Mouse (Mus musculus) hindbrain, embryonic 12.5 days (tissue): ENCODE measurements around the gene Cldn3. TPM values are rescaled to one million over a fixed set of nuclear protein-coding genes. Genes with fewer than 3 reads are reported as not detected.
"Not testable (repeated sequence)": the region's sequence is repeated elsewhere in the genome, so short reads cannot be mapped to it uniquely, and the experiment has no call there.

Source experiments
- ATAC-seq: fragments of 200-750 bp; cut with Nextera tagmentation; 2 replicates; pipeline ENCODE4 v1.8.0; 2017; ENCODE audit warnings: moderate TSS enrichment; ENCODE audit not compliant: low FRiP score
- H3K27ac ChIP-seq: fragments of 300-500 bp; sonication (generic); 2 replicates; pipeline ENCODE4 v1.5.1; 2016; ENCODE audit warnings: mild to moderate bottlenecking
- H3K27me3 ChIP-seq: fragments of 300-500 bp; sonication (generic); 2 replicates; pipeline ENCODE4 v1.6.1; 2016; ENCODE audit warnings: mild to moderate bottlenecking
- H3K36me3 ChIP-seq: fragments of 300-500 bp; sonication (generic); 2 replicates; pipeline ENCODE4 v1.6.1; 2016; ENCODE audit warnings: mild to moderate bottlenecking
- H3K4me1 ChIP-seq: fragments of 300-500 bp; sonication (generic); 2 replicates; pipeline ENCODE4 v1.6.1; 2016
- H3K4me2 ChIP-seq: fragments of 300-500 bp; sonication (generic); replicated peaks from 2 replicates; pipeline ENCODE4 v1.6.1; 2016; ENCODE audit warnings: mild to moderate bottlenecking
- H3K4me3 ChIP-seq: fragments of 300-500 bp; sonication (generic); 2 replicates; pipeline ENCODE4 v1.5.1; 2016; ENCODE audit warnings: mild to moderate bottlenecking
- H3K9ac ChIP-seq: fragments of 300-500 bp; sonication (generic); 2 replicates; pipeline ENCODE4 v1.6.1; 2016; ENCODE audit warnings: mild to moderate bottlenecking, moderate library complexity
- H3K9me3 ChIP-seq: fragments of 300-500 bp; sonication (generic); replicated peaks from 2 replicates; pipeline ENCODE4 v1.6.1; 2016; ENCODE audit warnings: mild to moderate bottlenecking
- WGBS: fragments of 180-500 bp; shearing (Covaris S2); methylation state at CpG from one replicate; pipeline ENCODE4 v1.1.7; 2016; 5-methylcytosine and 5-hydroxymethylcytosine counted together
- polyA plus RNA-seq: library from polyadenylated mRNA; unstranded; fragments of >200 nt; fragmentation: Nextera tagmentation; extraction: Ambion mirVana; gene quantifications from 2 replicates; pipeline ENCODE4 v1.2.1, GENCODE M21; 2016

The Cldn3 gene
- polyA plus RNA-seq, 1 experiment from 2014 or later = 18.3 TPM

DNA sequence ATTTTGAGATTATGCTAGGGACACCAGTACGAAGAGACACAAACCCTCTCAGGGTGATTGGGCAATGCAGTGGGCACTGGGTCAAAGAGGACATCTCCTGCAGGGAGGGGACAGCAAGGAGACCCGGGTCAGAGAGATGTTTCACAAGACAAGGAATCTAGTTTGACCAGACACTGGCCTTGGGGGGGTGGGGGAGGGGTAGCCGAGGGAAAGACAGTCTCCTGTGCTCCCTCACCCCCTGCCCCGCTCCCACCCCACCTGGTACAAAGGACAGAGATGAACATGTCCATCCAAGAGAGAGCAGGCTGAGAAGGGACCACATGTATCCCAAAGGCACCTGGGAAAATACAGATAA is 38.0 kb upstream of the Cldn3 start:
- no peak for ATAC-seq
- H3K4me2 ChIP-seq = no peak overlapping the region
- no peaks in the 10 kb centered on the region for H3K9me3 ChIP-seq
- peaks cover 41% of the 10 kb centered on the region for H3K27me3 ChIP-seq
- WGBS = 60% methylated on average over 4 of the region's 4 CpGs
- H3K27ac ChIP-seq = no peak overlapping the region
- H3K36me3 ChIP-seq = no peaks in the 10 kb centered on the region
- no peak overlapping the region for H3K9ac ChIP-seq
- H3K4me3 ChIP-seq = no peak overlapping the region
- H3K4me1 ChIP-seq = peaks cover 9% of the 10 kb centered on the region

DNA sequence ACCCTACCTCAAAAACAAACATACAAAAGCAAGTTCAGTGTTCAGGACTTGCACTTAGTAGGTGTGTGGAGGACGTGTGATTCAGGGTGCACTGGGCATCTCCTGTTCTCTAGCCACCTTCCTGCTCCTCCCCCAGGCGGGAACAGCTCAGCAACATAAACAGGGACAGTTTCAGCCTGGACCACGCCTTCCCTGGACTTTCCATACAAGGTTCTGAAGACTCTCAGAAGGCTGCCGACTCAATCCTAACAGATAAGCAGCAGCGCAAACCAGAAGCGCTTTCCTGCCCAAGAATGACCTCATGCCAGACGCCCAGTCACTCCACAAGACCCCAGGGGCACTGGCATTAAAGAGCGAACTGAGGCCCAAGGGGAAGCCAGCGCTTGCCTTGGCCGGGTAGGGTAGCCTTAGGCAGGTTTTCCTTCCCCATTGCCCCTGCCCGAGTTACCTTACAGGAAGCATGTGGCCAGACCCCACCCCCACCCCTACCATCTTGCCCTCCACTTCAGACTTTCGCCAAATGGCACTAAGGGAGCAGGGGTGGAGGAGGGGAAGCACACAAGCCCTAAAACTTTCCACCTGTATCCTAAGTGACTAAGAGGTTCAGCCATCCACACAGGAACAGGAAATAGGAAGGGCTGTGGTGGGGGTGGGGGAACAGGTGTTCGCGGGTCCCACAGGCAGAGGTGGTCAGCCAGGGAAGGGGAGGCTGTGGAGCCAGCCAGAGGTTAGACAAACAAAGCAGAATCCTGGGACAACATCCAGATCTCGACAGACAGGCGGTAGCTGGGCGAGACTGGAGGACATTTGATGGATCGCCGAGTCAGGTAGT is 34.7 kb upstream of the Cldn3 start:
- Histone ChIP-seq H3K4me3 (no peak overlapping the region), H3K9me3 (no peaks in the 10 kb centered on the region), H3K27ac (no peak overlapping the region), H3K4me2 (no peak overlapping the region), H3K9ac (no peak overlapping the region), H3K27me3 (peaks cover 20% of the 10 kb centered on the region), H3K4me1 (peaks cover 5% of the 10 kb centered on the region), H3K36me3 (no peaks in the 10 kb centered on the region)
- no peak for ATAC-seq
- 38% methylated on average over 19 of the region's 19 CpGs for WGBS

DNA sequence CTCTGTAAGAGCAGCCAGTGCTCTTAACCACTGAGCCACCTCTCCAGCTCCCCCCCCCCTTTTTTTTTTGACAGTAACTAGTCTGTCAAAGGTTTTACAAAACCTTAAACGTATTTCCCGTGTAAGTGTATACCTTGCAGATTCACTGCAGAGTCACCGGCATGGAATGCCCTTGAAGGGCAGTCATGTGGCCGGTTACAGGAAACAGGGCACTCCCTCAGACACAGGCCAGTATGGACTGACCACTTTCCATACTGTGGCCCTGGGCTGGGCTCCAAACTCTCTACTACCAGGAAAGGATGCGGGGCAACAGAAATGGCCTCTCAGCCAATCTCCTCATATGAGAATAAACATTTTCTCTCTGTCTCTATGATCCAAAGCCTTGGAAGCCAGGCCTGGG is 30.5 kb upstream of the Cldn3 start:
- Histone ChIP-seq H3K9ac (no peak overlapping the region), H3K9me3 (no peaks in the 10 kb centered on the region), H3K4me3 (no peak overlapping the region), H3K4me2 (no peak overlapping the region), H3K4me1 (no peaks in the 10 kb centered on the region; the same call in 1 of the 2 replicates), H3K27ac (no peak overlapping the region), H3K36me3 (no peaks in the 10 kb centered on the region), H3K27me3 (no peaks in the 10 kb centered on the region)
- 77% methylated on average over 5 of the region's 5 CpGs for WGBS
- ATAC-seq = no peak

DNA sequence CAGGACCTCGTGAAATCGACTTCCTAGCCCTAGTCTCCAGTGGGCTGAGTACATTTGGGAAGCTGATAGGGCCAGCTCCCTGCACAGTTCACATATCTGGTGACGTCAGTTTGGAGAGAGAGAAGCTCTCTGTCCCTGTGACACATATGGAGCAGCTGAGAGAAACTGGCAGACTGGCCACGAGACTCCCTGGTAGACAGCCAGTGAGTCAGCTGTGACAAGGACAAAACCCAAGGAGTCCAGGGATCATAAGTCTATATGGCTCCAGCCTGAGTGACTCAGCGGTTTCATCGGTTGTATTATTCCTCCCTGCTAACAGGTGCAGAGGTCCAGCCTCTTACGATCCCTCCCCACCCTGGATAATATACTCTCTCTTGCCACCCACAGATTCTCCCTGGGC is 26.9 kb upstream of the Cldn3 start:
- no peak for ATAC-seq
- no peak overlapping the region for H3K27ac ChIP-seq
- WGBS = 80% methylated on average over 7 of the region's 7 CpGs
- no peaks in the 10 kb centered on the region for H3K9me3 ChIP-seq
- H3K36me3 ChIP-seq = no peaks in the 10 kb centered on the region
- no peak overlapping the region for H3K4me2 ChIP-seq
- no peak overlapping the region for H3K9ac ChIP-seq
- no peaks in the 10 kb centered on the region for H3K4me1 ChIP-seq
- no peaks in the 10 kb centered on the region for H3K27me3 ChIP-seq
- H3K4me3 ChIP-seq = no peak overlapping the region

DNA sequence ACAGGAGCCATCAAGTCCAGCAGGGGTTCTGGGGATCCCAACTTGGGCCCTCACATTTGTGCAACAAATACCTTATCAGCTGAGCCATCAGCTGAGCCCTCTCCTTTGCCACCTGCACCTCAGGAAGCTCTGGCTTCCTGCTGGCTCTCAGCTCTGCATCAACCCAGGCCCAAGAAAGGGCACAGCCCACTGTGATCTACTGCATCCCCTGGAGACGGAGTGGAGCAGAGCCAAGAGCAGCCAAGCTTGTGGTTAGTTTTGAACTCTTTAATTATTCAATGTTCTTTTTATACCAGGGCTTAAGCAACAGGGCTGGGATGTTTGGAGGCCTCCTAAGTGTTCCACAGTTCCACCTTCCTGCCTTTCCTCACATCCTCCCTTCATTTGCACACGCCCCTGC is 25.6 kb upstream of the Cldn3 start:
- H3K4me3 ChIP-seq = no peak overlapping the region
- H3K27me3 ChIP-seq = no peaks in the 10 kb centered on the region
- no peaks in the 10 kb centered on the region for H3K4me1 ChIP-seq
- ATAC-seq = no peak
- H3K36me3 ChIP-seq = no peaks in the 10 kb centered on the region
- WGBS = 75% methylated on average over 2 of the region's 2 CpGs
- no peak overlapping the region for H3K4me2 ChIP-seq
- no peaks in the 10 kb centered on the region for H3K9me3 ChIP-seq
- H3K9ac ChIP-seq = no peak overlapping the region
- no peak overlapping the region for H3K27ac ChIP-seq

DNA sequence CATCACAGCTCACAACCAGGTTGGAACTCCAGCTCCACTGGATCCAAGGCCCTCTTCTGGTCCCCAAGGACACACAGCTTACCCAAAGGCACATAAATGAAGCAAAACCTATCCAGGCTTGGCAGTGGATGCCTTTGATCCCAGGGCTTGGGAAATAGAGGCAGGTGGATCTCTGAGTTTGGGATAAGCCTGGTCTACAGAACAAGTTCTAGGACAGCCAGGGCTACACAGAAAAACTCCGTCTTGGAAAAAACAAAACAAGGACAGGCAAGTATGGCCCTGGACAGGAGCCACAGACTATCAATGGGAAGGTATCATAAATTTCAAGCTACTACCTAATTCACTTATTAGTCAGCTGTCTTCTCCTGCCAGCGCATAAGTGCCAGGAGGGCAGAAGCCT is 24.5 kb upstream of the Cldn3 start:
- Histone ChIP-seq H3K36me3 (no peaks in the 10 kb centered on the region), H3K27me3 (peaks cover under 1% of the 10 kb centered on the region; the same call in 1 of the 2 replicates), H3K4me2 (no peak overlapping the region), H3K9me3 (no peaks in the 10 kb centered on the region), H3K9ac (no peak overlapping the region), H3K27ac (no peak overlapping the region), H3K4me1 (peaks cover 8% of the 10 kb centered on the region), H3K4me3 (no peak overlapping the region)
- no peak for ATAC-seq
- WGBS = 94% methylated on average over 2 of the region's 2 CpGs

DNA sequence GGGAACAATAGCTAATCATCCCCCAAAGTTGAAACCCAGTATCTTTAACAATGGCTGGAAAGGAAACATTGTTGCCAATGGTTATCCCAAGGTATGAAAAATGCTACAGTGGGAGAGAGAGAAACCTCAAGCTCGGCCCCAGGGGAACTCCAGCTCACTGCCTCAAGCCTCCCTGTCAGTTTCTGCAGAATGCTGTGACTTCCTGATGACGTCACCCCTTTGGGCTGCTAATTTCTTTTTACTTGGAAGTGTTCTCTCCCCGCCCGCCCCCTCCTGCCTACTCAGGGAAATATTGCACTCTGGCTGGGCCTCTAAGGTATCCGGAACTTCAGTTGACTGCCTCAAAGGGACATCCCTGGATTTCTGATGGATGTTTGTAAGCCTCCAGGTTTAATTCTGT is 22.5 kb upstream of the Cldn3 start:
- Histone ChIP-seq H3K4me2 (no peak overlapping the region), H3K4me3 (no peak overlapping the region), H3K9me3 (no peaks in the 10 kb centered on the region), H3K27me3 (peaks cover 3% of the 10 kb centered on the region; the same call in 1 of the 2 replicates), H3K27ac (no peak overlapping the region), H3K9ac (no peak overlapping the region), H3K36me3 (no peaks in the 10 kb centered on the region), H3K4me1 (peaks cover 8% of the 10 kb centered on the region)
- WGBS = 39% methylated on average over 5 of the region's 5 CpGs
- no peak for ATAC-seq

DNA sequence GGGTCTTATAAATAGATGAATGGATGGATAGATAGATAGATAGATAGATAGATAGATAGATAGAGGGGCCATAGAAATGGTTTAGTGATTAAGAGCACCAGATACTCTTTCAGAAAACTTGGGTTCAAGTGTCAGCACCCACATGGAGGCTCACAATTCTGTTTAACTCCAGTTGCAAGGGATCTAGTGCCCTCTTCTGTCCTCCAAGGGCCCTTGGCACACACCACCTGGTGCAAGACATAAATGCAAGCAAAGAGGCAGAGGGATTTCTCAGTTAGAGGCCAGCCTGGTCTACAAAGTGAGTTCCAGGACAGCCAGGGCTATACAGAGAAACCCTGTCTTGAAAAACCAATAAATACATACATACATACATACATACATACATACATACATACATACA is 21.4 kb upstream of the Cldn3 start:
- not testable (repeated sequence) for H3K9ac ChIP-seq, H3K27ac ChIP-seq, H3K36me3 ChIP-seq, H3K4me1 ChIP-seq, H3K4me2 ChIP-seq, H3K4me3 ChIP-seq, ATAC-seq, H3K27me3 ChIP-seq, H3K9me3 ChIP-seq

DNA sequence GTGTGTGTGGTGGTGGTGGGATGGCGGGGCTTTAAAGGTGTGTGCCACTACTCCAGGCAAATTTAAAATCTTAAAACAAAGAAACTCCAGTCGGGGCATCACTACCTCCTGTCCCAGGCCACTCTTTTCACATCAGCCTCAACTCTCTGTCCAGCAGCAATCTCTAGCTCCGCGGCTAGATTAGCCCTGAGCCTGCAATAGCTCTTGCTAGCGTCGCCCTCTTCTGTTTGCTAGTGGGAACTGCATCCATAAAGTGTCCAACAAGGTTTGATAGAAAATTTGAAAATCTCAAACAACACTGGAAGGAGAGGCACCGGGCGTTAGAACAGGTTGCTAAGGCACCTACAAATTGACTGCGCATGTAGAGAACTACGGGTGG is 20.6 kb upstream of the Cldn3 start:
- no peak for ATAC-seq

DNA sequence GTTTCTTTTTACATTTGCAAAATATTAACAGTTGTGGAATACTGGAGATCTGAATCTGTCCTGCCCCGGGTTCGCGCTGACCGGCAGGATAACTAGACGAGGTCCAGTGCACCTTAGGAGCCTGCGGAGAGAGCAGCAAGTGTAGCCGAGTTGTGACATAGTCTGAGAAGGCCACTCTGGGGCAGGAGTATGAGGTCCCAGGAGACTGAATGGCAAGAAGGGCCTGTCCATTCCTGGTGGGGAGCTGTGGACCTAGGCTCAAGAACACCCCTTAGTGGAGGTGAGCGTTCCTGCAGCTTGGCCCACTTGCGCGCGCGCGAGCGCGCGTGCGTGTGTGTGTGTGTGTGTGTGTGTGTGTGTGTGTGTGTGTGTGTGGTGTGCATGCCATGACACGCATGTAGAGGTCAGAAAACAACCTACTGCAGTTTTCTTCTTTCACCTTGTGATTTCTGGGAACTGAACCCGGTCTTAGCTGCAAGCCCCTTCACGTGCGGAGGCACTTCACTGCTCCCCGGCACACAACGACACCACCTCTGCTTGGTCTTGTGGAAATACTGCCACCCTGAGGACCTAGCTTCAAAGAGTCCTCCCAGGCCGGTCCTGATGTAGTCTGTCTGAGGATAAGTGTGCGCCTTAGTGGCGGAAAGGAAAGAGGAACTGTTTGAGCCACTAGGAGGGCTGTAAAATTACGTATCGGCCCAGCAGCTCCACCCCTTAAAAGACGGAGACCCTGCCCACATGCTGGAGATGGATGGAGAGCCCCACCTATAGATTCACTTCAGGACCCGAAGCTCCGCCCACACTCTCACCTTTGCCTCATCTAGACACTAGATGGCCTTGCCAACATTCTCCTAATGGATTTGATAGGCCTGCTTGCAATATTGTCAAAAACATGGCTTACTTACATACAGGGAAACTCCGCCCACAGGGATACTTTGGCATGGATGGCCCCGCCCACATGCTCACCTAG is 19.9 kb upstream of the Cldn3 start:
- Histone ChIP-seq H3K4me2 (peak overlapping the region; percentile 46), H3K36me3 (no peaks in the 10 kb centered on the region), H3K4me1 (peaks cover 8% of the 10 kb centered on the region), H3K9me3 (no peaks in the 10 kb centered on the region), H3K9ac (no peak overlapping the region), H3K4me3 (peak overlapping the region; percentile 12), H3K27me3 (peaks cover 3% of the 10 kb centered on the region; the same call in 1 of the 2 replicates), H3K27ac (no peak overlapping the region)
- whole genome bisulfite sequencing = 6% methylated on average over 33 of the region's 33 CpGs
- ATAC-seq = 0 out of 2 replicates have a peak, but pooled peaks have one; percentile 29

More for the DNA sequence above, 20.6 kb upstream of the Cldn3 start:
- peaks cover 3% of the 10 kb centered on the region; the same call in 1 of the 2 replicates for H3K27me3 ChIP-seq
- peak overlapping the region; percentile 46 for H3K4me2 ChIP-seq
- H3K27ac ChIP-seq = no peak overlapping the region
- 4% methylated on average over 10 of the region's 10 CpGs for WGBS
- no peaks in the 10 kb centered on the region for H3K36me3 ChIP-seq
- no peaks in the 10 kb centered on the region for H3K9me3 ChIP-seq
- peaks cover 8% of the 10 kb centered on the region for H3K4me1 ChIP-seq
- peak overlapping the region; percentile 12; the same call in 1 of the 2 replicates for H3K4me3 ChIP-seq
- no peak overlapping the region for H3K9ac ChIP-seq

DNA sequence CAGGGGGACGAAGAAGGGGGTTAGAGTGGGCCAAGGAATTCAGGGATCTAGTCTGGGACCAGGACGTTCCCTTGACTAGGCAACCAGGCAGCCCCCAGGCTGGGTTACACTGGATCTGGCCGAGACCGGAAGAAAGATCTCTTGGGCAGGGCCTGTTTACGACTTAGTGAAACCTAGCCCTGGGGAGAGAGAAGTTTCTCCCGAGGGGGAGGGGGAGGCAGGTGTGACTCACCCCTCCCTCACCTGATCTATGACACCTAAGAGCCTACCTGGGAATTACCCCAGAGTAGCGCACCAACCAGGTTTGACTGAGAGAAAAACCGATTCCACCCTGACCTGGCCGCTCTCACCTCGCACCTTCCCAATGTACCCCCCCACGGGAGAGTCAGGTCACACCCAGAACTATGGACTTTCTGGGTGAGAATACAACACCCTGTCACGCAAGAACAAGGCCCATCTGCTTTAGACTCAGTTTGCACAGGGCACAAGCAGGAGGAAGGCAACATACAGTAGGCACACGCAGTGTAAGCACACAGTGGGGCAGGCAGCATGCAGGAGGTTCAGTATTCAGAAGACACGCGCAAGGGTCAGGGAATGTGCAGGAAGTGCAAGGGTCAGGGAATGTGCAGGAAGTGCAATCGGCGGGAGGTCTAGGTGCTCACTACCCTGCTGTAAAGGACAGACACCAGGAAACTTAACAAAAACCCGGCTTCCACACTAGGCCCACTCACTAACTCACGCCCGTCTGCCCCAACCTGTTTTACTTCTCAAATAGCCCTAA is 18.7 kb upstream of the Cldn3 start:
- Histone ChIP-seq H3K4me3 (no peak overlapping the region), H3K27ac (no peak overlapping the region), H3K4me2 (no peak overlapping the region), H3K27me3 (peaks cover 3% of the 10 kb centered on the region; the same call in 1 of the 2 replicates), H3K9me3 (no peaks in the 10 kb centered on the region), H3K4me1 (peaks cover 8% of the 10 kb centered on the region), H3K9ac (no peak overlapping the region), H3K36me3 (no peaks in the 10 kb centered on the region)
- 74% methylated on average over 20 of the region's 20 CpGs for WGBS
- no peak for ATAC-seq

DNA sequence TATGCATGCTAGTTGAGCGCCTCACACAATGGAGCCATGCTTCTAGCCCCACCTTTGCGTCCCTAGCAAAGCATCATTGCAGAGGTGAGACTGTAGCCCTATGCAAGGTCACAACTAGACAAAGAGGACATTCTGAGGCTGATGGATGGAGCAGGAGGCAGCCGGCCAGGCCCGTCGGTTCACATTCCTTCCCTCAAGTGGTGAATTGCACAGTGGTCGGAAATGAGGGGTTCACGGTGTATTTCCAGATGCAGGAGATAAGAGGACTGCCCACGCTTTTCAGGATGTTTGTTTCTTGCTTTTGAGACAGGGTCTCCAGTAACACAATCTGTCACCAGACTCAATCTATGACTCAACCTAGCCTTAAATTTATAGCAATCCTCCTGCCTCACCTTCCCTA is 15.3 kb upstream of the Cldn3 start:
- no peak for ATAC-seq
- Histone ChIP-seq H3K9ac (no peak overlapping the region), H3K4me2 (no peak overlapping the region), H3K36me3 (no peaks in the 10 kb centered on the region), H3K27me3 (peaks cover 6% of the 10 kb centered on the region; the same call in 1 of the 2 replicates), H3K9me3 (no peaks in the 10 kb centered on the region), H3K27ac (no peak overlapping the region), H3K4me3 (no peak overlapping the region), H3K4me1 (peaks cover 8% of the 10 kb centered on the region)
- 83% methylated on average over 8 of the region's 8 CpGs for WGBS
